Mouse (Mus musculus): ENCODE data around the gene Ipo11. TPM values are rescaled to one million over a fixed set of nuclear protein-coding genes. Genes with fewer than 3 reads are reported as not detected.

The Ipo11 gene
- polyA plus RNA-seq, 1 experiment from 2014 or later = 51.4 TPM

DNA sequence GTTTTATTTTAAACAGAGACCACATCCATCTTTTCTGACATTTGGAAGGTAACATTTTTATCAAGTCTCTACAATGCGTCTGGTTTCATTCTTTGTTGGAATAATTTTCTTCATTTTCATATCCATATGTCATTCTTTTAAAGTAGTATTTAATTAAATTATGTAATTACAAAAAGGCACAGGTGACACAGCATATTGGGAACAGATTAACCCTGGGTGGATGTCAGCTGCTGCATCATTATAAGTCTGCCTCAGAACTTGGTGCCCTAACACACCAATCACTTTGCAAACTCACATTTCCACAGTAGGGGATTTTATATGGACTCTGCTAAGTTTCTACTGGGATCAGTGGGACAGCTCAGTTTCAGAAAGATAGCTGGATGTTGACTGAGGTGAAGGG is 184.8 kb downstream of the Ipo11 start:
- no peaks in the 10 kb centered on the region for H3K9me3 ChIP-seq (ENCODE audit: control insufficient read depth, low read length)
- ATAC-seq (ENCODE audit: low read depth) = no peak
- WGBS = 80% methylated on average over 1 of the region's 1 CpGs

DNA sequence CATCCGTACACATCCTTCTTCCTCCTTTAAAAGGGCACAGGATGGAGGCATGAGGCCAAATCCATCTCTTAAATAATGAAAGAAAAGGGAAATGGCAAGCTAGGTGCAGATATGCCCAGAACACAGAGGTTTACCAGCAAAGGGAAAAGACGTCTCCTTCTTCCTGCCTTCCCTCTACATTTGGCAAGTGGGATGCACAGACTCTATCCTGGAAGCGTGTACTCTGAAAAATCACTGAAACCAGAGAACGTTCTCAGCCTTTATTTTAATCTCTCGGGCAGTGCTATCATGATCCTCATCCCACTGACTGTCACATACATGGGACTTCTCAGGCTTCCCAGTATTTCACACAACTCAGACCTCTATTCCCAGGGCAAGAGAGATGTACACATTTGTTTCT is 189.9 kb downstream of the Ipo11 start:
- no peaks in the 10 kb centered on the region for H3K27me3 ChIP-seq (replicated peaks; ENCODE audit: control insufficient read depth, insufficient read depth, low read length)
- H3K27ac ChIP-seq (replicated peaks; ENCODE audit: low read depth, low read length) = no peak overlapping the region
- no peak overlapping the region for H3K9ac ChIP-seq (ENCODE audit: low read depth, low read length)
- DNase-seq (ENCODE audit: low spot score) (no peak), ATAC-seq (ENCODE audit: low read depth) (no peak)
- no peaks in the 10 kb centered on the region for H3K36me3 ChIP-seq (ENCODE audit: control insufficient read depth, insufficient read depth, low read length)
- H3K4me1 ChIP-seq (ENCODE audit: control insufficient read depth, insufficient read depth, low read length) = no peaks in the 10 kb centered on the region
- 77% methylated on average over 5 of the region's 5 CpGs for WGBS
- H3K4me2 ChIP-seq (ENCODE audit: low read depth, low read length) = no peak overlapping the region
- no peaks in the 10 kb centered on the region for H3K9me3 ChIP-seq (ENCODE audit: control insufficient read depth, low read length)
- H3K4me3 ChIP-seq (ENCODE audit: low read depth, low read length) = no peak overlapping the region

More for the DNA sequence above, 184.8 kb downstream of the Ipo11 start:
- no peak for DNase-seq (ENCODE audit: low spot score)
- no peak overlapping the region for H3K9ac ChIP-seq (ENCODE audit: low read depth, low read length)
- no peak overlapping the region for H3K27ac ChIP-seq (replicated peaks; ENCODE audit: low read depth, low read length)
- no peak overlapping the region for H3K4me3 ChIP-seq (ENCODE audit: low read depth, low read length)
- H3K27me3 ChIP-seq (replicated peaks; ENCODE audit: control insufficient read depth, insufficient read depth, low read length) = no peaks in the 10 kb centered on the region
- no peaks in the 10 kb centered on the region for H3K36me3 ChIP-seq (ENCODE audit: control insufficient read depth, insufficient read depth, low read length)
- no peaks in the 10 kb centered on the region for H3K4me1 ChIP-seq (ENCODE audit: control insufficient read depth, insufficient read depth, low read length)
- H3K4me2 ChIP-seq (ENCODE audit: low read depth, low read length) = no peak overlapping the region

DNA sequence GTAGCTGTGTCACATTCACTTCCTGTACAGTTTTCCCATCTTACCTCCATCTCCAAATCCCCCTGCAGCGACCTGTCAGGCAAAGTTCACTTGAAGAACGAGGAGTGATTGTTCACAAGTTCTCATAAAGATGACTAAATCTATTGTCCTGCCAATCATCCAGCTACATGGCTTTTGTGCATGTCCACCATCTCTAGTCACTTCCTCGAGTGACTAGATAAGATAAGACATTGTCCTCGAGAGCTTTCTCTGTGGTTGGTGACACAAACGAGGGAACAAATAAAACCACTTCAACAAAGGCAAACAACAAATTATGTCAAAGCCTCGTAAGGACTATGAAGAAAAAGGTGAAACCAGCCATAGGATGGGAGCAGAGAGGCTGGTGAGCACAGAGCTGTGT is 191.6 kb downstream of the Ipo11 start:
- Histone ChIP-seq H3K27ac (replicated peaks; ENCODE audit: low read depth, low read length) (no peak overlapping the region), H3K9me3 (ENCODE audit: control insufficient read depth, low read length) (no peaks in the 10 kb centered on the region), H3K4me3 (ENCODE audit: low read depth, low read length) (no peak overlapping the region), H3K9ac (ENCODE audit: low read depth, low read length) (no peak overlapping the region), H3K4me1 (ENCODE audit: control insufficient read depth, insufficient read depth, low read length) (no peaks in the 10 kb centered on the region), H3K27me3 (replicated peaks; ENCODE audit: control insufficient read depth, insufficient read depth, low read length) (no peaks in the 10 kb centered on the region), H3K4me2 (ENCODE audit: low read depth, low read length) (no peak overlapping the region), H3K36me3 (ENCODE audit: control insufficient read depth, insufficient read depth, low read length) (no peaks in the 10 kb centered on the region)
- DNase-seq (ENCODE audit: low spot score) (no peak), ATAC-seq (ENCODE audit: low read depth) (no peak)
- WGBS = 67% methylated on average over 6 of the region's 6 CpGs

Other genes starting within 250 kb of the Ipo11 start
- gene Dimt1, start 10.2 kb upstream of the Ipo11 start, polyA plus RNA-seq (2014; fragmentation: Nextera tagmentation; extraction: Ambion mirVana) = 47.1 and 48.6 TPM in 2 replicates
- 24.3 and 25.6 TPM in 2 replicates for gene Kif2a, start 85.2 kb upstream of the Ipo11 start, polyA plus RNA-seq (2014; fragmentation: Nextera tagmentation; extraction: Ambion mirVana)

All from embryonic facial prominence, embryonic 14.5 days (tissue).